Mouse (Mus musculus): Measurements from ENCODE around the gene Gopc.
A peak's percentile ranks its signal among the peaks of the same experiment; 100 is the strongest.
"Not testable (repeated sequence)": the region's sequence is repeated elsewhere in the genome, so short reads cannot be mapped to it uniquely, and the experiment has no call there.

The Gopc gene

GRCm38 (mm10) chr10:52384823-52385610 lies 3.1 kb upstream of the Gopc start:
- peak; percentile 72 for DNase-seq

- no peak for DNase-seq
Observed at GRCm38 (mm10) chr10:52383522-52383921, 1.6 kb upstream of the Gopc start.

GRCm38 (mm10) chr10:52383022-52383421 lies 1.1 kb upstream of the Gopc start:
- no peak for DNase-seq

DNA sequence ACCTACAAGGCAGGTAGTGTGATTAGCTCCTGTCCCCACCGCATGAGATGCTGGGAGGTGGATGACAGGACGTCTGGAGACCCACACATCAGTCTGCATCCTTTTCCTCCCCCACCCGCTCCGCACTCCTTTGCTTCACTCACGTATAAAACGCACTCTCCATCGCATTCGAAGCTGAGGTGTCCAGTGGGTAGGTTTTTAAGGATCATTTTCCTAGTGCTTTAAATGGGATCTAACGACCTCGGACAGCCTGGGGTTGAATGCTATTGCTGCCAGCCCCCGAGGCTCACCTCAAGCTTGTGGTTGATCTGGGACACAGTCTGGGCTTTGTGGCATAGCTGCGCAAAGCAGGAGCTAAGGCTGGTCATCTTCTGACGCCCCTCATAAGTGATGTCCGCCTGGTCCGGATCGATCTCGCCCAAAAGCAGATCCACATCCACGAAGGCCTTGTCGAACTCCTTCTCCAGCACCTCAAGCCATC lies 563 bp downstream of the Gopc start:
- DNase-seq, result no peak

- DNase-seq, result no peak
Observed at GRCm38 (mm10) chr10:52377813-52378212, 4.1 kb downstream of the Gopc start.

- DNase-seq, result no peak
Observed at GRCm38 (mm10) chr10:52376422-52376821, 5.5 kb downstream of the Gopc start.

- DNase-seq, result no peak
Observed at GRCm38 (mm10) chr10:52374651-52375050, 7.3 kb downstream of the Gopc start.

- no peak for DNase-seq
Observed at GRCm38 (mm10) chr10:52373834-52374233, 8.1 kb downstream of the Gopc start.

DNA sequence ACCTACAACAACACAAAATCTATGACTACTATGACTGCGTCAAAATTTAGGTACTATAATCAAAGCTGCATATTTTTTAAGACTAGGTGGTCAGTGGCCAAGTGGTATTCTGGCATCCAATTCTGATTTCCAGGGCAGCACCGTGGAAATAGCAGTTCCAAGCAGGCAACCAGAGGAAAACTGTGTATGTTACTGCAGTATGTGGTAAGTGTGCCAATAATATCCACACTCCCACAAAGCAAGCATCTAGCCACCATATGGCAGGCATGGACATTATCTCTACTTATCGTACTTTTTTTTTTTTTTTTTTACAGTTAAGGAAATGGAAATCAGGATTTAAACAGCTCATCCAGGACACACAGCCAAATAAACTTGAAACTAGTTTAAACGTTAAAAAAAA lies 13.5 kb downstream of the Gopc start:
- DNase-seq, result no peak

GRCm38 (mm10) chr10:52360862-52361609 lies 20.9 kb downstream of the Gopc start:
- no peak for DNase-seq

DNA sequence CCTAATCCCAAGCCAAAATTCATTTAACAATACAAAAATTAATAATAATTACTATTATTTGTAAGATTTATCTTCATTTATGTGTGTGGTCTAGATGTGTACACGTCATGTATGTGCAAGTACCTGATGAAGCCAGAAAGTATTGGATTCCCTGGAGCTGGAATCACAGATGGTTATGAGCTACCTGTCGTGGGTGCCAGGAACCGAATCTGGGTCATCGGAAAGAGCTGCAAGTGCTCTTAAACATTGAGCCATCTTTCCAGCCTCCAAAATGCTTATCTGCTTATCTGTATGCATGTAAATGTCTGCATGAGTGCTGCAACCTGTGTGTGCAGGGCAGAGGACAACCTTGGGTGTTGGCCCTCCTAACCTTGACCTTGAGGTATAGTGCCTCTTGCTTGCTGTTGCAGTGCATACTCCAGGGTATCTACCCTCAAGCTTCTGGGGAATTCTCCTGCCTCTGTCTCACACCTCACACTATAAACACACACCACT lies 21.6 kb downstream of the Gopc start:
- no peak for DNase-seq

- DNase-seq, result no peak
Observed at GRCm38 (mm10) chr10:52358467-52358866, 23.5 kb downstream of the Gopc start, which contains the start of gene Gm26741. Gene Gm26741, plus strand, starts transcription at chr10:52358767.

DNA sequence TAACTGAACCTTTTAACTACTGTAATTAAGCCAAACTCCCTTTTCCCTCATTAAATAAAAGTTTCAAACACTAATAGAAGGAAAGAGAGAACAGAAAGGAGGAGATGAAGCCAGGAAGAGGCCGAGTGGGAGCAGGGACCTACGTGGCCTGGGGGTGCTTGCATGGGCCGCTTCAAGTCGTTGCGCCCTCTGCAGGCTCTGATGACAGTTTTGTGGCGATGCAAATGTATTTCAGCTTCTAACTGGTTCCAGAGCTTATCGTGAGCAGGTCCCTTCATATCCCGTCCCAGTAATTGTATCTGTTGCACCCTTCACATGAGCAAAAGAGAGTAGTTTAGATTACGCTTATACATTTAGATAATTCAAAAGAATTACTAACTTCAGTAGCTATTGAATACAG lies 28.7 kb downstream of the Gopc start:
- DNase-seq, result no peak

GRCm38 (mm10) chr10:52343324-52343723 lies 38.6 kb downstream of the Gopc start:
- not testable (repeated sequence) for DNase-seq

GRCm38 (mm10) chr10:52331007-52331406 lies 50.9 kb downstream of the Gopc start:
- DNase-seq, result peak; percentile 58

- DNase-seq, result no peak
Observed at GRCm38 (mm10) chr10:52321918-52322317, 60.0 kb downstream of the Gopc start.

GRCm38 (mm10) chr10:52319506-52320286 lies 62.2 kb downstream of the Gopc start:
- DNase-seq, result no peak

- DNase-seq, result peak; percentile 70
Observed at GRCm38 (mm10) chr10:52309196-52309595, 72.7 kb downstream of the Gopc start.

GRCm38 (mm10) chr10:52304574-52304973 lies 77.3 kb downstream of the Gopc start:
- DNase-seq, result no peak

DNA sequence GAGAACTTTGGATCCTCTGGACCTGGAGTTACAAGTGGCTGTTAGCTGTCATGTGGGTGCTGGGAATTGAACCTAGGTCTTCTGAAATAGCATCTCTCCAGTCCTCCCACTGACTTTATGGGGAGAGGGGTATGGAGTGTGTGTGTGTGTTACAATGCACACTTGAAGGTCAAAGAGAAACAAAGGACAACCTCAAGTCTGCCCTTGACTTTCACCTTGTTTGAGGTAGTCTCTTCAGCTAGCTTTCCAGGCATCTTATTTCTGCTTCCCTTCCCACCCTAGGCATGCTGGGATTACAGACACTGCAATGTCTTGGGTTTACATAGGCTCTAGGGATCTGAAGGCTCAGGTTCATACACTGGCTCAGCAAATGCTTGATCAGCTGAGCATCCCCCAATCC lies 79.7 kb downstream of the Gopc start:
- DNase-seq, result no peak

- DNase-seq, result no peak
Observed at GRCm38 (mm10) chr10:52301766-52302165, 80.2 kb downstream of the Gopc start.

GRCm38 (mm10) chr10:52298568-52298967 lies 83.4 kb downstream of the Gopc start:
- DNase-seq, result not testable (repeated sequence)

- no peak for DNase-seq
Observed at GRCm38 (mm10) chr10:52295934-52296333, 86.0 kb downstream of the Gopc start.
